Mouse (Mus musculus) neural tube, embryonic 14.5 days (tissue): ENCODE data around the gene Vwa3a. TPM values are rescaled to one million over a fixed set of nuclear protein-coding genes. Genes with fewer than 3 reads are reported as not detected.

ENCODE experiments used
- ATAC-seq: fragments of 200-750 bp; cut with Nextera tagmentation; 2 replicates; pipeline ENCODE4 v1.8.0; 2017; ENCODE audit warnings: low read depth, mild to moderate bottlenecking, moderate TSS enrichment, moderate library complexity
- H3K27ac ChIP-seq: fragments of 300-500 bp; sonication (generic); 2 replicates; pipeline ENCODE4 v1.5.1; 2014; ENCODE audit warnings: low read depth, mild to moderate bottlenecking, control low read depth, low read length, moderate library complexity, mixed read lengths
- H3K27me3 ChIP-seq: fragments of 300-500 bp; sonication (generic); 2 replicates; pipeline ENCODE4 v1.6.1; 2014; ENCODE audit warnings: low read length; ENCODE audit not compliant: control insufficient read depth, insufficient read depth
- H3K36me3 ChIP-seq: fragments of 300-500 bp; sonication (generic); 2 replicates; pipeline ENCODE4 v1.6.1; 2014; ENCODE audit warnings: low read length, mixed read lengths; ENCODE audit not compliant: control insufficient read depth, insufficient read depth
- H3K4me1 ChIP-seq: fragments of 300-500 bp; sonication (generic); 2 replicates; pipeline ENCODE4 v1.6.1; 2014; ENCODE audit warnings: low read length; ENCODE audit not compliant: control insufficient read depth, insufficient read depth
- H3K4me2 ChIP-seq: fragments of 300-500 bp; sonication (generic); 2 replicates; pipeline ENCODE4 v1.6.1; 2014; ENCODE audit warnings: mild to moderate bottlenecking, low read depth, low read length, control low read depth
- H3K4me3 ChIP-seq: fragments of 300-500 bp; sonication (generic); 2 replicates; pipeline ENCODE4 v1.5.1; 2014; ENCODE audit warnings: low read depth, low read length, control low read depth, mixed read lengths
- H3K9ac ChIP-seq: fragments of 300-500 bp; sonication (generic); replicated peaks from 2 replicates; pipeline ENCODE4 v1.6.1; 2014; ENCODE audit warnings: low read depth, mild to moderate bottlenecking, control low read depth, low read length, mixed read lengths
- H3K9me3 ChIP-seq: fragments of 300-500 bp; sonication (generic); 2 replicates; pipeline ENCODE4 v1.6.1; 2016; ENCODE audit warnings: low read length; ENCODE audit not compliant: control insufficient read depth
- WGBS: fragments of 180-500 bp; shearing (Covaris S2); extraction: QIAGEN DNeasy Blood & Tissue Kit; methylation state at CpG from one replicate; pipeline ENCODE4 v1.1.7; 2014; 5-methylcytosine and 5-hydroxymethylcytosine counted together
- polyA plus RNA-seq: library from polyadenylated mRNA; unstranded; fragments of >200 nt; fragmentation: Nextera tagmentation; extraction: Ambion mirVana; gene quantifications from 2 replicates; pipeline ENCODE4 v1.2.1, GENCODE M21; 2014

Vwa3a gene
- polyA plus RNA-seq, 1 experiment from 2014 or later: 1.1 TPM

- Histone ChIP-seq H3K9me3 (no peaks in the 10 kb centered on the region), H3K9ac (no peak overlapping the region), H3K4me3 (no peak overlapping the region), H3K27me3 (no peaks in the 10 kb centered on the region), H3K4me2 (no peak overlapping the region), H3K27ac (no peak overlapping the region), H3K4me1 (peaks cover 11% of the 10 kb centered on the region; the same call in 1 of the 2 replicates), H3K36me3 (no peaks in the 10 kb centered on the region)
- no peak for ATAC-seq
- 82% methylated on average over 3 of the region's 3 CpGs for WGBS
Observed at GRCm38 (mm10) chr7:120848831-120849512, 109.9 kb downstream of the Vwa3a start.

- no peak for ATAC-seq
- Histone ChIP-seq H3K4me3 (no peak overlapping the region), H3K9ac (no peak overlapping the region), H3K9me3 (no peaks in the 10 kb centered on the region), H3K4me2 (no peak overlapping the region), H3K27me3 (no peaks in the 10 kb centered on the region), H3K27ac (no peak overlapping the region), H3K4me1 (0 out of 2 replicates have a peak, but pooled peaks cover 4% of the 10 kb centered on the region), H3K36me3 (no peaks in the 10 kb centered on the region)
- 94% methylated on average over 3 of the region's 3 CpGs for WGBS
Observed at GRCm38 (mm10) chr7:120850165-120850564, 111.0 kb downstream of the Vwa3a start.

Other genes with a start within 250 kb of the Vwa3a start
- 257 and 264 TPM in 2 replicates for gene Uqcrc2, start 104.1 kb upstream of the Vwa3a start, polyA plus RNA-seq
- 0.71 and 0.74 TPM in 2 replicates for gene Pdzd9, start 69.0 kb upstream of the Vwa3a start, polyA plus RNA-seq
- gene Mosmo, start 61.7 kb upstream of the Vwa3a start, polyA plus RNA-seq: 14.1 and 15.2 TPM in 2 replicates
- gene Gm5737, start 73.0 kb downstream of the Vwa3a start, polyA plus RNA-seq: not detected in 2 replicates
- 11.6 and 16.9 TPM in 2 replicates for gene Eef2k, start 103.5 kb downstream of the Vwa3a start, polyA plus RNA-seq
- 14.5 and 16.2 TPM in 2 replicates for gene Polr3e, start 178.4 kb downstream of the Vwa3a start, polyA plus RNA-seq
- 18.7 and 21.0 TPM in 2 replicates for gene Cdr2, start 243.0 kb downstream of the Vwa3a start, polyA plus RNA-seq
- gene Mfsd13b, start 243.2 kb downstream of the Vwa3a start, polyA plus RNA-seq: 0.41 TPM in 1 of 2 replicates, not detected in the other